In genomic region chr4:98978288-98978687, GRCm38 (mm10) we compare ENCODE assay signal across 9 mouse cellular contexts. TPM values are rescaled to one million over a fixed set of nuclear protein-coding genes. Genes with fewer than 3 reads are reported as not detected.
"Had no signal": no experiment of that assay in that cellular context is flagged by ENCODE, and none has a peak within 500 bp of the region (broad histone marks: within the 10 kb centered on the region; RNA-seq: fewer than 3 reads in every experiment).

No protein-coding gene starts in this region.

RNA-seq across cellular contexts. Expression of gene Angptl3, which starts 52.5 kb away (rescaled TPM):
- total RNA-seq: gastrocnemius, adult 2 months; gastrocnemius, postnatal 10 days; gastrocnemius, postnatal 25 days; layer of hippocampus, adult 18-20 months; left cerebral cortex, postnatal 10 days; left cerebral cortex, postnatal 25 days; left cerebral cortex, postnatal 4 days had no signal
- polyA plus RNA-seq: inflammation-experienced regulatory T-cells, adult 6 months; large intestine, adult 2 months had no signal
